Mouse (Mus musculus) lung, postnatal 10 days (tissue): ENCODE measurements around the gene Prss56.

Experiments used
- DNase-seq: peaks from one replicate; pipeline ENCODE4 v3.0.0; 2021

The Prss56 gene

GRCm38 (mm10) chr1:87183013-87183412 lies at the start of gene Prss56:
Gene Prss56 (plus strand): TSS chr1:87183313.
- no peak for DNase-seq

DNA sequence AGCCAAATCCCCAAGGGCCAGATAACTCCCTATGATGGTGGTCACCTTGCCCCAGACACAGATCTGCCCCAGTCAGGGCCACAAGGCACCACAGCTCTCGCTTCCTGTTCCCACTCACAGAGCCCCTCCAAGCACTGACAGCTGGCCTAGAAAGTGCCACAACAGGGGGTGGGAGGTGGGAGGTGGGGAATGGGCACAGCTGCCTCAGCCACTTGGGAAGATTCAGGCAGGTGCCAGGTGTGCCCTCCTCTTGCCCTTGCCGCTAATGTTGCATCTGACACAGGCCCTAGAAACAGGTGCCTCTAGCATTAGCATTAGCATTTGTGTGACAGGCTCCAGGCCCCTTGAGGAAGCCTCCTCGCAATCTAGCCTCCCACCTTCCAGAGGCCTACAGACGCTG lies 41.6 kb upstream of the Prss56 start:
- no peak for DNase-seq

GRCm38 (mm10) chr1:87142456-87142855 lies 40.7 kb upstream of the Prss56 start:
- peak; percentile 47 for DNase-seq

GRCm38 (mm10) chr1:87143141-87143540 lies 40.0 kb upstream of the Prss56 start:
- no peak for DNase-seq

DNA sequence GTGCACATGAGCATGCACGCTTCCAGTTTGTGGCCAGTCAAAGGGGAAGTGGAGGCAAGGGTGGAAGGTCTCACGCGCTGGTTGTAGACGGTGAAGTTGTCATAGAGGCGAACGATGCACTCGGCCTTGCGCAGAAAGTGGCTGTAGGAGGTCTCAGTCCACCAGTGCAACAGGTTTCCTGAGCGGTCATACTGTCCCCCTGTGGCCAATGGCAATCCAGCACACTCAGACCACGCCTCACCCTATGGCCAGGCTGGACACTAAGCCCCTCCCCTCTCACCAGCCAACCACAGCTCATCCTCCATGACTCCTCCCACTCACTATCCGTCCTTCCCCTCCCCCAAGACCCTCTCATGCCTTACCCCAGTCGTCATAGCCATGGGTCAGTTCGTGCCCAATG lies 33.7 kb upstream of the Prss56 start:
- DNase-seq = no peak

GRCm38 (mm10) chr1:87151286-87151685 lies 31.8 kb upstream of the Prss56 start:
- no peak for DNase-seq

- no peak for DNase-seq
Observed at GRCm38 (mm10) chr1:87153776-87154500, 29.2 kb upstream of the Prss56 start.

- DNase-seq = no peak
Observed at GRCm38 (mm10) chr1:87154501-87155120, 28.5 kb upstream of the Prss56 start.

DNA sequence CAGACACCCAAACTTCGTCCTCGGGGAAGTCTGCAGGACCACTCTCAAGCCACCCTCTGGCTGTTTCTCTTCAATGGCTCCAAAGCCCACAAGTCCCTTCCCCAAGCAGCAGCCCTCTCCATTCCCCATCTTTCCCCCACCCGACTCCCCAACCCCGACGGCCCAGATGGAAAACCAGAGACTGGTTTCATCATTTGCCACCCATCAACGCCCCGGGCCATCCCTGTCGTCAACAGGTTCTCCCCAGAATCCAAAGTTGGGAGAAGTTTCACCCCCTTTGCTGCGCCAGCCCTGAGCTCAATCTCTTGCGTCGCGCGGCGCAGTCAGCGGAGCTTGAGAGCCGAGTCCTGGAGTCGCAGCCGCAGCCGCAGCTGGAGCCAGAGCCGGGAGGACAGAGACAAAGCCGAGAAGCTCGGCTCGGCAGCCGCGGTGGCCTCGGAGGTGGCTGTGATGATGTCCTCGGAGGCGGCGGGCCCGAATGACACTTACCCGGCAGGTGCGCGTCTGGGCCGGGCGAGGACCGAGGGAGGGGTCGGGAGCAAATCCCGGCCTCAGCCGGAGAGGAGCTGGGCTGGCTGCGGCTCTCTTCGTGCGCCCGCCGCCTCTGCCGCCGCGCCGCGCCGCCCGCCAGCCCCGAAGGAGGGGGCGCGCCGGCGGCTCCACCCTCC lies 27.4 kb upstream of the Prss56 start:
- DNase-seq = no peak

DNA sequence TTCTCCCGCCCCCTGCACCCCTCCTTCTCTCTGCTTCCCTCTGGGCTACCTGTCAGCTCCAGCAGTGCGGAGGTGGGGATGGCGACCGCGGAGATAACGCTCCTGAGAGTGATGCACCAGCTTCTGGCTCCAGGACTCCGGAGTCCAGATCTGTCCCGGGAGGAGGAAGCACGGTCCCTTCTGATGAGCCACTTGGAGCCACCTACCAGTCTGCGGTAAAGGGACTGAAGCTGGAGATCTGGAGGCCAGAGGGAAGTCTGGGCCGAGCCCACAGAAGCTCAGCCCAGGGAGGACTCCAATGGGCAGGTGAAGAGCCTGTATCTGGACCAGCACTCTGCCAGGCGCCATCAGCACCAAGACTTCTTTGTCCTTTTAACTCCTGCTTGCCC lies 26.9 kb upstream of the Prss56 start, which contains the start of gene Ecel1:
Gene Ecel1, minus strand, starts transcription at position 323 of the 389 bp plus-strand sequence.
- no peak for DNase-seq

DNA sequence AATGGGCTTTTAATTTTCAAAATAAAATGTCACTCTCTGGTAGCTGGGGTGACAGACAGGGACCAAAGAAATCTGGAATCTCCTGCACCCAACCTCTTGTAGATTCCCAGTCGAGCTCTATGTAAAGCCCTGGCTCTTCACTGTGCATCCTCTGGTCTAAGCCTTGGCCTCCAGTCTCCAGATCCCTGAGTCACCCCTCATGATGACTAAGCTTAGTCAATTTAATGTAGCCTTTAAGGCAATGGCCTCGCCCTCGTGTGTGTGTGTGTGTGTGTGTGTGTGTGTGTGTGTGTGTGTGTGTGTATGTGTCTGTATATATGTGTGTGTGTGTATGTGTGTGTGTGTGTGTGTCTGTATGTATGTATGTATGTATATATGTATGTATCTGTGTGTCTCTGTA lies 23.7 kb upstream of the Prss56 start:
- no peak for DNase-seq

- no peak for DNase-seq
Observed at GRCm38 (mm10) chr1:87164164-87164795, 18.8 kb upstream of the Prss56 start.

DNA sequence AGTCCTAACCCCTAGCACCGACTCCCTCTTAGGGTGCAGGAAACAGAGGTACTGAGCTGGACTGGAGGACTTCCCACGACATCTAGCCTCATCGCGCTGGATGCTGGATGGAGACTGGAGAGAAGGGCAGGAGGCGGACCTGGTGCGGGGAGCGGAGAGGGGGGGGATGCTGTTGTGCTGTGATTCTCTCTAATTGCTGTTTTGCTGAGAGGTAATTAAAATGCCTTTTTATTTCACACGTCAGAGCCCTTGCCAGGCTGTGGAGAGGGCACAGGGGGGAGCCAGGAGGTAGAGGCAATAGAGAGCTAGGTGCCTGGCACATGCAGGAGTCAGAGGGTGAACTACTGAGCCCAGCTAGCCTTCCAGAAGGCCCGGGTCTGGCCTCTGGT lies 18.3 kb upstream of the Prss56 start:
- no peak for DNase-seq

GRCm38 (mm10) chr1:87170458-87170857 lies 12.7 kb upstream of the Prss56 start:
- DNase-seq = no peak

DNA sequence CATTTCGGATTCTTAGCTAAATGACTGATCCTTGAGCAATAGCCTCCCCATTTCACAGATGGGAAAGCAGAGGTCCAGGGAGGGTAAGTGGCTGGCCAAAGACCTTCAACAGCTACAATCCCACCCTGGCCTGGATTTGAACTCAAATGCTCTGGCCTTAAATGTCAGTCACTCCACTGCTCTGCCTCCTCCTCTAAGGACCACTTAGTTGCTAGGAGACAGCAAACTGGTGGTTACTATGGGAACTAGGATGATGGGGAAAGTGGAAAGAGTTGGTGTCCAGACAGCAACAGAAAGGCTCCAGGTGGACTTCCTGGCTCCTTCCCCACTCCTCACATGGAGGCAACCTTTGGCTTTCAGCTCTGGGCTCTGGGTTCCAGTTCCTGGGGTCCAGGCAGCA lies 11.8 kb upstream of the Prss56 start:
- no peak for DNase-seq

DNA sequence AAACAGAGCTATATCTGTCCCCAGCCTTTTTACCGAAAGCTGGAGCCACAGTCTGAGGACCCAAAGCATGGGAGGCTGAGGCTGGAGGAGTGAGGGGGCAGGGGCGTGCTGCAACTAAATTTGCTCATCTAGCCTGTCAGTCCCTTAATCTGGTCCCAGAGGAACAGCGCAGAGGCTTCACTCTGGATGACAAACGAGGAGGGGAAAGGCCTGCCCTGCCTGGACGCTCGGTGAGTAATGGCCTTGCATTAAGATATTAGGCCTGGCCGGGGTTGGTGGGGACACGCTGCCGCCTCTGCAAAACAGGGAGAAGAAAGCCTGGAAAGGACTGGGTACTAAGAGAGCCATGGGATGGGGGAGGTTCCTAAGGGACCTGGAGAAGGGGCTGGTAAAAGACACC lies 10.8 kb upstream of the Prss56 start:
- no peak for DNase-seq

GRCm38 (mm10) chr1:87174006-87174955 lies 8.8 kb upstream of the Prss56 start:
- peak; percentile 73 for DNase-seq

- peak; percentile 86 for DNase-seq
Observed at GRCm38 (mm10) chr1:87175852-87176292, 7.2 kb upstream of the Prss56 start.

DNA sequence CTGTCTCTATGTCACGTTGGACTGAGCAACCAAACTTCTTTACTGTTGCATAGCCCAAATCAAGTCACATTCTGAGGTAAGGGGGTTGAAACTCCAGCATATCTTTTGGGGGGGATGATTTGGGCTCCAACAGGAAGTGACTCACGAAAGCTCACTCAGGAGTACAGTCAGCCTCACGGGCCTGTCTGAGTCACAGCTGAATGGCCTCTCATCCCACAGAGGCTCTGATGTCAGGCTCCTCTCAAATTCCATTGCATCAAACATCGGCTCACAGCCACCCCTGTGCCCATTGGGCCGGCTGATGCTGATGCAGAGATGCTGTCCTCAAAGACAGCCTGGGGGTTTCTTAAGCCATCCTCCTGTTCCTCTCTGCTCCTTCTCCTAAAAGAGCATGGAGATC lies 2.2 kb upstream of the Prss56 start:
- no peak for DNase-seq

DNA sequence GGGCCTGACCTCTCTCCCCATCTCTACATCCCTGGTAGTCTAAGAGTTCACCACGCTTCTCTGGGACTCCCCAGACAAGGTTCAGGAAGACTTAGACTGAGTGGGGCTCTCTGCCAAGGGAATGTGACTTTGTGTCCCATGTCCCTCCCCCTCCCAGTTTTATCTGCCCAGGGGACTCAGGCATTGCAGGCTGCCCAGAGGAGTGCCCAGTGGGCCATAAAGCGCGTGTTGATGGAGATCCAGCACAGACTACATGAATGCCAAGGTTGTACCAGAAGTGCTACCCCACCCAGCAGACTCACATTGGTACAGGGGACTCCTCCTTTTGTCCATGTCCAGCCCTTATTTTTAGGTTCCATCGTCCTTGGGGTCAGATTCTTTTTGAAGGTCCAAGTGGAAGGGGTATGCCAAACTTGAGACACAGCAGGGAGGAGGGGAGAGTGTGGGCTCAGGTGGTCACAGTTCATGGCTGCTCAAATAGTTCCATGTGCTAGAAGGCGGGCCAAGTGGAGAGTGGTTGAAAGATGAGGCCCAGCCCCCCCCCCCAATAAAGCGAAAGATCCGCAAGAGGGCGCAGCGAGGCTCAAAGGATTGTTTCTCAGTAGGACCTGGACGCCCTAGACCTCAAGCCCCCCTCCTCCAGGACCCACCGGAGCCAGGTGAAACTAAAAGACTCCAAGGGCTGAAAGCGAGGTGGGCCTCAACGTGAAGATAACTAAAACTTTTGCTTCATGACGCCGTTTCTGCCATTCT lies 1.1 kb downstream of the Prss56 start:
- no peak for DNase-seq

DNA sequence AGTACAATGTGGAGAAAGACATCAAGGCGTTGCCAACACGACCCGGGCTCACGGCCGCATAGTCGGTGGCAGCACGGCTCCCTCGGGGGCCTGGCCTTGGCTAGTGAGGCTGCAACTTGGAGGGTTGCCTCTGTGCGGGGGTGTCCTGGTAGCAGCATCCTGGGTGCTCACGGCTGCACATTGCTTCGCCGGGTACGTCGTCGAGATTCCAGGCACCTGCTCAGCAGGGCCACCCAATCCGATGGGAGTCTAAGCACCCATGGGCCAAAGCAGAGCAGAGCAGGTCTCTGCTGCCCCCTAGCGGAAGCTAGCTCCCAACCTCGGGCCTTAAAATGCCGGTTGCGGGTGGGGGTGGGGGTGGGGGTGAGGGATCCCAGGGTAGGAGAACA lies 1.6 kb downstream of the Prss56 start:
- peak; percentile 77 for DNase-seq

DNA sequence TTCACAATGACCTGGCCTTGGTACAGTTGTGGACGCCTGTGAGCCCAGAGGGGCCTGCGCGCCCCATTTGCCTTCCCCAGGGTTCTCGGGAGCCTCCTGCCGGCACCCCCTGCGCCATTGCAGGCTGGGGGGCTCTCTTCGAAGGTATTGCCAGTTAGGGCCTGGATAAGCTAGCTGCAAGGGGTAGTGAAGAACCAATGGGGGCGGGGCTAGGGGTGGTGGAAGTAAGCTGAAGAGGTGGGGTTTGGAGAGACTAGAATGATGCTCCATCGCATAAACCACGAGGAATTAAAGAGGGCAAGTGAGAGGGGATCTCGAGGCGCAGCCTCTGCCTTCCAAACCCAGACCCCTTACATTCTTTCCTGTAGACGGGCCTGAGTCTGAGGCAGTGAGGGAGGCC lies 2.4 kb downstream of the Prss56 start:
- DNase-seq = no peak
